Mouse (Mus musculus) embryonic facial prominence, embryonic 14.5 days (tissue): ENCODE results near the gene Rapgef4. TPM values are rescaled to one million over a fixed set of nuclear protein-coding genes. Genes with fewer than 3 reads are reported as not detected.

ENCODE experiments used
- ATAC-seq: fragments of 200-750 bp; cut with Nextera tagmentation; 2 replicates; pipeline ENCODE4 v1.8.0; 2017; ENCODE audit warnings: low read depth, moderate number of reproducible peaks, moderate TSS enrichment
- DNase-seq: peaks from one replicate; pipeline ENCODE4 v3.0.0-alpha.2; 2015; ENCODE audit warnings: low spot score
- H3K27ac ChIP-seq: fragments of 300-500 bp; sonication (generic); replicated peaks from 2 replicates; pipeline ENCODE4 v1.5.1; 2014; ENCODE audit warnings: low read depth, mild to moderate bottlenecking, low read length, moderate library complexity
- H3K27me3 ChIP-seq: fragments of 300-500 bp; sonication (generic); replicated peaks from 2 replicates; pipeline ENCODE4 v1.6.1; 2014; ENCODE audit warnings: low read length; ENCODE audit not compliant: control insufficient read depth, insufficient read depth
- H3K36me3 ChIP-seq: fragments of 300-500 bp; sonication (generic); 2 replicates; pipeline ENCODE4 v1.6.1; 2014; ENCODE audit warnings: low read length, mixed read lengths; ENCODE audit not compliant: control insufficient read depth, insufficient read depth
- H3K4me1 ChIP-seq: fragments of 300-500 bp; sonication (generic); 2 replicates; pipeline ENCODE4 v1.6.1; 2014; ENCODE audit warnings: antibody characterized with exemption, low read length; ENCODE audit not compliant: control insufficient read depth, insufficient read depth
- H3K4me2 ChIP-seq: fragments of 300-500 bp; sonication (generic); 2 replicates; pipeline ENCODE4 v1.6.1; 2014; ENCODE audit warnings: low read depth, mild to moderate bottlenecking, low read length, moderate library complexity, mixed read lengths
- H3K4me3 ChIP-seq: fragments of 300-500 bp; sonication (generic); 2 replicates; pipeline ENCODE4 v1.5.1; 2014; ENCODE audit warnings: low read depth, mild to moderate bottlenecking, low read length
- H3K9ac ChIP-seq: fragments of 300-500 bp; sonication (generic); 2 replicates; pipeline ENCODE4 v1.6.1; 2014; ENCODE audit warnings: low read depth, mild to moderate bottlenecking, low read length, moderate library complexity, mixed read lengths
- H3K9me3 ChIP-seq: fragments of 300-500 bp; sonication (generic); 2 replicates; pipeline ENCODE4 v1.6.1; 2016; ENCODE audit warnings: low read length; ENCODE audit not compliant: control insufficient read depth
- WGBS: fragments of 180-500 bp; shearing (Covaris S2); extraction: QIAGEN DNeasy Blood & Tissue Kit; methylation state at CpG from one replicate; pipeline ENCODE4 v1.1.7; 2014; 5-methylcytosine and 5-hydroxymethylcytosine counted together
- polyA plus RNA-seq: library from polyadenylated mRNA; unstranded; fragments of >200 nt; fragmentation: Nextera tagmentation; extraction: Ambion mirVana; gene quantifications from 2 replicates; pipeline ENCODE4 v1.2.1, GENCODE M21; 2014

Gene Rapgef4
- polyA plus RNA-seq, 1 experiment from 2014 or later: 2.6 TPM

DNA sequence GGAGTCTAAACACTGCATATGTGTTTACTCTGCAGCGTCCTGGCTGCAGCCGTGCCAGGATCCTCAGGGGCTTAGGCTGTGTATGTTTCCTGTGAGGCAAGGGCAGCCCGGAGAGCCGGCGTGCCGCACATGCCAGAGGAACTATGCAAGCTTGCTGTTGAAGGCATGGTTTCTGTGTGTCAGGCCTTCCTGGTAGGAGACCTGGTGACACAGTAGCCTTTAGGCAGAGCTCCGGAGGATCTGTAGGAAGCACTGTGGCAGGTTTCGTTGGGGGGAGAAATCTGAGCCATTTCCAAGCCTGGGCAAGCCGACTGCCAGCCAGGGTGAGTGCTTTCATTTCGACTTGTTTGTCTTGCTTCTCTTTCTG is 316.7 kb downstream of the Rapgef4 start:
- ATAC-seq: peak; percentile 41; the same call in 1 of the 2 replicates
- peak overlapping the region; percentile 34 for H3K4me2 ChIP-seq

DNA sequence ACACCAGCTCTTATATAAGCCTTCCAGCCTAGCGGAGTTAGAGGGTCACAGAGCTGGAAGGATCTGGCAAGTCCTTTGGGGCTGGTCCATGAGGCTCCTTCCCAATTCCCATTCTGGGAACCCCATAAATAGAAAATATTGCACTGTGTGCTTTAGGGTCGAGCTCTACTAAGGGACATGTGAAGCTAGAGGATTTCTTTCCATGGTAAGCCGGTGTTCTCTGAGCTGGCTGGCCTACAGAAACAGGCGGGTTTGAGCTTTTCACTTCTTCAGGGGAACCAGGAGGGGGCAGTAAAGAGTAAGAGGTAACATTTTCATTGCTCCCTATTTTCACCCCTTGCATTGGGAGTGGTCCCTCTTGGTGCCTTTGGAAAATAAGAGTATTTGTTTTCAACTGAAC is 317.4 kb downstream of the Rapgef4 start:
- no peaks in the 10 kb centered on the region for H3K27me3 ChIP-seq
- no peaks in the 10 kb centered on the region for H3K9me3 ChIP-seq
- no peaks in the 10 kb centered on the region for H3K36me3 ChIP-seq
- DNase-seq: peak; percentile 48
- no peak overlapping the region for H3K9ac ChIP-seq
- no peak overlapping the region for H3K4me3 ChIP-seq
- peak overlapping the region; percentile 34 for H3K4me2 ChIP-seq
- ATAC-seq: no peak
- 61% methylated on average over 4 of the region's 4 CpGs for WGBS
- H3K27ac ChIP-seq: peak overlapping the region; percentile 76
- H3K4me1 ChIP-seq: peaks cover 19% of the 10 kb centered on the region

More for the DNA sequence above, 316.7 kb downstream of the Rapgef4 start:
- H3K27me3 ChIP-seq: no peaks in the 10 kb centered on the region
- H3K36me3 ChIP-seq: no peaks in the 10 kb centered on the region
- H3K9me3 ChIP-seq: no peaks in the 10 kb centered on the region
- peak overlapping the region; percentile 0; the same call in 1 of the 2 replicates for H3K4me3 ChIP-seq
- peak overlapping the region; percentile 76 for H3K27ac ChIP-seq
- WGBS: 28% methylated on average over 10 of the region's 10 CpGs
- peaks cover 16% of the 10 kb centered on the region for H3K4me1 ChIP-seq
- peak; percentile 78 for DNase-seq
- peak overlapping the region; percentile 26; the same call in 1 of the 2 replicates for H3K9ac ChIP-seq

DNA sequence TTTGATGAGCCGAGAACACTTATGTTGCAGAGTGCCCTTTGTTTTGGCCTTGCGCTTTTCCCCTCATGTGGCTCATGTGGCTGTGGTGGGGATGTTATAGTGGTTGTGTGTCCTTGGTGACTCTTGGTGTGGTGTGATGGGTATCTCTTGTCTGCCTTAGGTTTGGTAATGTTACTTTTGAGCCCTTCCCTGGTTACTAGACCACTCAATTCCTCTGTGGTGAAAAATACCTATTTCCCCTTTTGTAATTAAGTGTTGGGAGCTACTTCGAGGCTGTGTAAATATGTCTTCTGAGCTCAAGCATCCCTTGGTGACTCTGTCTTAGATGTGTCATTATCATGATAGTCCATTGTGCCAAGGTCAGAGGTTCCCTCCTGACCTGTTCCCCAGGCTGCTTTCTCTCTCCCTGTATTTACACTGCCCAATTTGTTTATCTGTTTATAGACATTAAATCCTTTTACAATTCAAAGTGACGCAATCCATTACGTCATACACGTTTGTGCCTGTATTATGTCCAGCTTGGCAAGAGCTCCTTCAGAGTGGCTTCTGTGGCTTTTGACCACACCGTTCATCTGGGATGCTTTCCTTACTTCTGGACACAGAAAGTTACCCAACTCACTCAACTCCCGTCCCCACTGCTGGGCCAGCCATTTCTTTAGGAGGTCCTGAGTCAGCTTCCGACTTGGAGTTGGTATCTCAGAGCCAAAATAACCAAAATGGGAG is 320.3 kb downstream of the Rapgef4 start:
- Histone ChIP-seq H3K27me3 (no peaks in the 10 kb centered on the region), H3K27ac (no peak overlapping the region), H3K4me1 (peaks cover 29% of the 10 kb centered on the region), H3K36me3 (0 out of 2 replicates have a peak, but pooled peaks cover 6% of the 10 kb centered on the region), H3K4me3 (no peak overlapping the region), H3K9me3 (no peaks in the 10 kb centered on the region), H3K9ac (no peak overlapping the region), H3K4me2 (no peak overlapping the region)
- WGBS: 85% methylated on average over 9 of the region's 9 CpGs
- ATAC-seq: no peak
- DNase-seq: no peak

DNA sequence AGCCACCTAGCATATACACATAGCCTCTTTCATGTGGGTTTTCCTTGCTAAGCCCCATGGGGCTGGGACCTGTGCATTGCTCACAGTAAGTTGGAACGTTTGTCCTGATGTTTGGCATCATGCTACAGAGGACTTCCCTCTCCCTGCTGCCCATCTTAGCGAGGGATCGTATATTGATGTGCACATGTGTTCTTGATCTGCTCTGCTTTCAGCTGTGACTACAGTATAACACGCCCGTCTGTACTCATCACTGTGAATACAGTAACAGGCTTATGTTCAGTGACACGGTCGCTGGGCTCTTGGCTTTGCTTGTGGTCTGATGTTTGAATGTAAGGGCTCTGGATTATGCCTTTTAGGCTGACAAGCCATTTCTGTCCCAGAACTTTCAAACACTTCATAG is 324.7 kb downstream of the Rapgef4 start:
- H3K27ac ChIP-seq: no peak overlapping the region
- H3K4me1 ChIP-seq: peaks cover 15% of the 10 kb centered on the region
- H3K4me3 ChIP-seq: no peak overlapping the region
- ATAC-seq (no peak), DNase-seq (peak; percentile 59)
- H3K9ac ChIP-seq: no peak overlapping the region
- no peaks in the 10 kb centered on the region for H3K9me3 ChIP-seq
- H3K36me3 ChIP-seq: 0 out of 2 replicates have a peak, but pooled peaks cover 6% of the 10 kb centered on the region
- 49% methylated on average over 7 of the region's 7 CpGs for WGBS
- no peak overlapping the region for H3K4me2 ChIP-seq
- no peaks in the 10 kb centered on the region for H3K27me3 ChIP-seq

Other genes with a start within 250 kb of the Rapgef4 start
- gene Itga6, start 235.6 kb upstream of the Rapgef4 start, polyA plus RNA-seq: 64.5 and 70.4 TPM in 2 replicates
- 54.7 and 67.2 TPM in 2 replicates for gene Pdk1, start 108.0 kb upstream of the Rapgef4 start, polyA plus RNA-seq